Mouse (Mus musculus) left cerebral cortex, postnatal 25 days (tissue): ENCODE measurements at regions not wholly inside any gene's neighbourhood (a gene's known extent, or its start where the extent isn't known, plus 50 kb on each side); places are given as distances from the start of the nearest gene placed in this dataset.
A peak's percentile ranks its signal among the peaks of the same experiment; 100 is the strongest.

ENCODE experiments used
- DNase-seq, 2 experiments: peaks; one replicate each; pipeline ENCODE4 v3.0.0; 2022; ENCODE audit warnings: low spot score in 2 of 2, mixed read lengths in 1 of 2
- intact Hi-C: fragments of 180-260 bp; cut with DNase I; formaldehyde crosslinking; loops from one replicate; pipeline ENCODE4 v1.15.1; 2025

DNA sequence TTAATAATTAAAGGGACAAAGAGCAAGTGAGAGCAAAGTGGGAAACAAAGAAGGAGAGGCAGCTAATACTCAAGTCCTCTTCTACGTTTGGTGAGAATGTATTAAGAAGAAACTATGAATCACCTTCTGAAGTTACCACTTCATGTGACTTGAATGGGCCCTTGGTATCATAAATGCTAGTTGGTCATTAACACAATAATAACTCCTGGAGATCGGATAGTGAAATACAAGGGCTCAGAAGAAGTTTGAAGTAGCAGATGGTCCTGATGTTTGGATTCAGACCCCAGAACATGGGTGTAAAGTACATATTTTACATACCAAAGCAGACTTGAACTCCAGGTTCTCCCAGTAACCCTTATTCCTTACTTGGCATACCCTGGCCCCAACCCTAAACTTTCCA lies 535.4 kb upstream of the Cntnap5b start:
- no peak for DNase-seq
- intact Hi-C loops, result no loop called here

DNA sequence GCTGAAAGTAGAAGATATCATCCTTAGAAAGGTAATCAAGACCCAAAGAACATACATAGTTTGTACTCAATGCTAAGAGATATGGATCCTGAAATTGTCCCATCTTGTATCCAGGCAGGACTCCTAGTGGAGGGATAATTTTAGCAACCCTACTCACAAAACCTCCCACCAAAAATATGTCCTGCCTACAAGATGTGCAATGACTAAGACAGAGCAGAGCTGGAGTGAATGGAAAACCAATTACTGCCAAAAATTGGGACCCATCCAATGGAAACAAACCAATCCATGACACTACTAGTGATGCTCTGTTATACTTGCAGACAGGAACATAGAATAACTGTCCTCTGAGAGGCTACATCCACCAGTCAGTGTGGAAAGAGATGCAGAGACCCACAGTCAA lies 487.0 kb upstream of the Cntnap5b start:
- peak; percentile 1 to 79 for DNase-seq
- intact Hi-C loops, result no loop called here

DNA sequence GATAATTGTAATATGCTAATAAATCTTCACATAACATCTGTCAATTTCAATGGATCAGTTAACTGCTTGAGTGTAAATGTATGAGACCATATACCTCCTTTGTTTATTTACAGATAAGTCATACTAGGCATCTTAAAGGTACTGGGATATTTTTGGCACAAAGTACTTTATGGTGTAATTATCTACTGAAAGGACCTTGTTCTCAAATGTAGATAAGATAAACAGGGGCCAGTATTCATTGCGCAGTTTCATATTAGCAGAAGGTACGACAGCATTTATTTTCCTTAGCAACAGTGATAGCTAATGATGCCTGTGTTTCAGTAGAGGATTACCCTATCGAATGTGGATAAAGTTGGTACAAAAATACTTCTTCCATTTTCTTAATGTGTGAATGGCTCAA lies 484.7 kb upstream of the Cntnap5b start:
- DNase-seq, result no peak
- intact Hi-C loops, result no loop called here

DNA sequence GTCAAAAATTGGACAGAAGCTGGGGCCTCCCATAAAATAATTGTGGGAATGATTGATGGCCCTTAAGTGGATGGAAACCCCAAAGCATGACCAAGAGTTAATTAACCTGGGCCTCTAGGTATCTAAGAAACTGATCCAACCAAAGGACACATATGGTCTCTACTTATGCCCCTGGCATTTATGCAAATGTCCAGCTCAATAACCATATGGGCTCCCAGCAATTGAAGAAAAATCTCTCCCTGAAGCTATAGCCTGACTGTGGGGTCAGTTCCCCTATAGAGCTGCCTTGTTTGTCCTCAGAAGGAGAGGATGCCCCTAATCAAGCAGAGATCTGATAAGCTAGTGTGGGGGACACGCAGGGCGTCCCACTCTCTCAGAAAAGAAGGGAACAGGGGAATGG lies 473.4 kb upstream of the Cntnap5b start:
- intact Hi-C loops, result no loop called here

DNA sequence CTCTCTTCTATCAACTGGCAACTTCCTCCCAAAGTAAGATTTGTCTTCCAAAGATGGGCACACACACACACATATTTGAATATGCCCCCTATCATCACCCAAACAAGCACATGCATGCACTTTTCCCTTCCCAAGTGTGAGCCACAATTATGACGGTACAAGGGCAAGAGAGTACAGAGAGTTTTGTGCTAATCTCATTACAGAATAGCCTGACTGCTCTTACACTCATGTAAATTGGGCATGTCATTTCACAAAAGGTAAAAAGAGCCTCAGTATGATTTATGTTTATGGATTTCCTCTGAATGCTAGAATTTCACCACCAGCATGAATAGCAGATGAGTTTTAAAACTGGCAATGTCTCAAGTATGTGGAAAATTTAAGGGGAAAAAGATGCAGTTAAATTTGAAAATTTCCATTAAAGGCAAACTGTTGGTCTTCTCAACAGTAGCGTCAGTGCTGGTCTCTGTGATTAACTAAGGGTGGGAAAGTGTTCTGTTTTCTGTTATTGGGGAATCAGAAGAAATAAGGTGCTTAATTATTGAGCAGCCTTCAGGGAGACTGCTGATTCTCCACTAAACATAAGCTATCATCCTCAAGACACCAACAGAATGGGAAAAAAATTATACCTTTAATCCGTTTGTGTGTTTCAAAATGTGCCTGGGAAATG lies 455.4 kb upstream of the Cntnap5b start:
- no peak for DNase-seq
- intact Hi-C loops, result no loop called here

More for the DNA sequence above, 473.4 kb upstream of the Cntnap5b start:
- no peak for DNase-seq

DNA sequence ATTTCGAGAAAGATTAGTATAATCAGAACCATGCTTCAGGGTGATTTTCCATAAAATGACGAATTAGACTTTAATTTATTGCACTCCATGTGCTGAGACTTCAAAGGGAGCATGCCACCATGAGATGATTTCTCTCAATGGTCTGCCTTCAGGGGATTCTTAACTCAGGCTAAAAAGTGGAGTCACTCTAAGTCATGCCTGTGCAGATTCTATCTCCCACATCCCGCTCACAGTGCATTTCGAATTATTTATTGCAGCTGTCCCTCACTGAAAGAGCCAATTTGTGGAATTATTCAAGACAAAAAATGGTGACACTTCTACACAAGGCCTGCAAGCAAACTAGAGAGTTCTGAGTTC lies 454.9 kb upstream of the Cntnap5b start:
- intact Hi-C loops, result no loop called here
- no peak for DNase-seq
